Mouse (Mus musculus): ENCODE measurements around the gene Wfdc1.

Wfdc1 gene

DNA sequence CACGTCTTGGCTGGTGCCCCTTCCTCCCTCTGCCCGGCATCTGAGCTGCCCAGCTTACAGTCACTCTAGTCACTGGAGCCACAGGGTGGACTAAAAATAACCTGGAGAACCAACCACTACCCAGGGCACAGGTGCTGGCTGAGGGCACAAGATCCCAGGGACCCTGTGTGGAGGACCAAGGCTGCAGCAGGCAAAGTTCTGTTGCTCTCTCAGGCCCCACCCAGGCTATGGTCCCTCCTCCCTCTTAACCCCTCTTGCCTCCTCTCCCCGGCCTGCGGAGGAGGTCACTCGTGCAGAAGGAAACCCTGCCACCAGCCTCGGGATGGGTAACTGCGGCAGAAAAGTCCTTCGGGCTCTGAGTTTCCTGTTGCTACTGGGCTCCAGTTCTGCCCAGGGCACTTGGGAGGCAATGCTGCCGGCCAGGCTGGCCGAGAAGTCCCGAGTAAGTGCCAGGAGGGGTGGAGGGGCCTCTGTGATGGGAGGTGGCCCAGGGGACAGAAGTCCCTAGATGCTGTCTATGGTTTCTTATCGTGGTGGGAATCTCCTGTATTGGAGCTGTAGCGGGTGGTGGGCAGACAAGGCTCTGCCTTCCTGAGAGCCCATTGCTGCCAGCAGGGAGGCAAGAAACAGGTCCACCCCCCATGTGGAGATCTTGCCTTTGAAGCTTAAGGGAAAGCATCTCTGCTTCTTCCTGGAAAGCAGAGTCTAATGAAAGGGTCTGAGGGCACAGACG lies at the start of gene Wfdc1:
TSS of gene Wfdc1 (plus strand) at position 147 of the 733 bp plus-strand sequence.
- peak; percentile 46 for DNase-seq

DNA sequence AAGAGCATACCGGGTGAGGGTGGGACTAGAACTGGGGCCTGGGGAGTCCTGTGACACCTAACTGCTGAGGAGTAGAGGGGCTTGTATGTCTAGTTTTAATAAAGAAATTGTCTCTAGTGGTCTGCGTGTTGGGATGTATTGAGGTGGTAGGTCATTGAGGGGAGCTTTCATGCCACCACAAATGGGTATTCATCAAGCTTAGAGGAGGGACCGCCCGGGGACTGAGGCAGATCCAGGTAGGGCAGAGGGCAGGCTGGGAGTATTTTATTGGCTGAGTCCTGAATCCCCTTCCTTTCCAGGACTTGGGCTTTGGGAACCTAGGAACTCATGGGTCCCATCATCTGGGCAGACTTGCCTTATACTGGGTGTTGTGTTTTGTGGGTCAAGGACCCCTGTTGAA lies 49.4 kb upstream of the Wfdc1 start:
- no peak for DNase-seq

GRCm38 (mm10) chr8:119617586-119617985 lies 48.6 kb upstream of the Wfdc1 start:
- no peak for DNase-seq

GRCm38 (mm10) chr8:119618887-119619286 lies 47.3 kb upstream of the Wfdc1 start:
- no peak for DNase-seq

- no peak for DNase-seq
Observed at GRCm38 (mm10) chr8:119620116-119620840, 45.9 kb upstream of the Wfdc1 start.

- DNase-seq: no peak
Observed at GRCm38 (mm10) chr8:119620848-119621465, 45.2 kb upstream of the Wfdc1 start.

GRCm38 (mm10) chr8:119622555-119622954 lies 43.6 kb upstream of the Wfdc1 start:
- DNase-seq: no peak

DNA sequence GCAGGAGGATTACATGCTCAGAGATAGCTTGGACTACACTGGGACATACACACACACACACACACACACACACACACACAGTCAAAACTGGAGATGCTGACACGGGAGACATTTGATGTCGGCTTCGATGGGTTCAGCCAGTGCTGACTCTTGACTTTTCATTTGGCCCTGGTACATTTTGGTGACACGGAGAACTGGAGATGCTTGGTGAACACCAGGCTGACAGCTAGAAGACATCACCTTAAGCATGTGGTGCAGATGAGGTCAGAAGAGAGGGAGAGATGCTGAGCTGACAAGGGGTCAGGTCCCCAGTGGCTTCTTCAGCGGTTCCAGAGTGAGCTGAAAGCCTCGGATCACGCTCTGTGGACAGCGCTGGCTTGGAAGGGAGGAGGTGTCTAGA lies 43.1 kb upstream of the Wfdc1 start:
- no peak for DNase-seq

DNA sequence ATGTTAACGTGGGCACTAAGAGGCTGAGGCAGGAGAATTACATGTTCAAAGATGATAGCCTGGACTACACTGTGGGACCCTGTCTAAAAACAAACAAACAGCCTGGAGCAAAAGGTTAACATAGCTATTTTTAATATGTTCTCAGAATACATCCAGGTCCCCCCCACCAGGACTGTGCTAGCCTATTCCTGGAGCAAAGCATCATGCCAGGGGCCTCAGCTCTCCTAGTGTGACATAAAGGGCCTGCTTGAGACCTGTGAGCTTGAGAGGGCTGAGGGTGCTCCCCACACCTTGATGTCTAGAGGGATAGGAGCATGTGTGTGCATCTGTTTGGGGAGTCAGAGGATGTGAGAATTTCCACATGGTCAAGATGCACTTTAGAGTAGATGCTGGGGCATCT lies 42.4 kb upstream of the Wfdc1 start:
- DNase-seq: no peak

DNA sequence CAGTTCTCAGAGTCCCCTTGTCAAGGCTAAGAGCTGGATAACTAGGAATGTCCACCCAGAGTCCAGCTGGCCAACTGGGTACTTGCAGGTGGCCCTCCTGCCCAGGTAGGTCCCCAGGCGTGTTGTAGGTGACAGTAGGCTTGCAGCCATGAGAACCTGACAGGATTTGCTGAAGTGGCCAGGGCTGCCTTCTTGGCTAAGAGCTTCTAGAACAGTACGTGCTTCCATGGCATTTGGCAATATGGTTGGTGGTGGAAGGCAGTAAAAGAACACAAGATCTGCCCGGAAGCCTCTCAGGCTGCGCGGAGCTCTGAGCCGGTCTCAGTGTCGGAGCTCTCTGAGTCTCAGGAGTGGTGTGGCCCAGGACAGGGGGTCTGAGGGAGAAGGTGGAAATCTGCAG lies 41.2 kb upstream of the Wfdc1 start:
- DNase-seq: no peak

GRCm38 (mm10) chr8:119625788-119626187 lies 40.4 kb upstream of the Wfdc1 start:
- DNase-seq: no peak

DNA sequence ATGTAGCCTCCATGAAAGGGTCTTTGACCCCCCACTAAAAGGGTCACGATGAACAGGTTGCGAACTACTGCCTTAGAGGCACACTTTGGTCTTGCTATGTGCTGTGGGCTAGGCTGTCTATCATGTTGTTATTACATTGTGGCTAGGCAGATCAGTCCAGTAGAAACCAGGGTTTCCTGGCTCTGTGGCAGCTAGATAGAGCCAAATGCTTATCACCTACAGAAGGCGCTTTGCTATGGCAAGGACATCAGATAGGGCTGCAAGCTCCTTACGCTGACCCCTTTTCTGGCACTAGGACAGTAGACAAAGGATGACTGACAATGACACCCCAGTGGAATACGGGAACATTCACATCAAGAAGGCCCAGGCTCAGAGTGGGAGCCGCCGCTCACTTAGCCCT lies 39.0 kb upstream of the Wfdc1 start:
- DNase-seq: no peak

- no peak for DNase-seq
Observed at GRCm38 (mm10) chr8:119627613-119628359, 38.4 kb upstream of the Wfdc1 start.

DNA sequence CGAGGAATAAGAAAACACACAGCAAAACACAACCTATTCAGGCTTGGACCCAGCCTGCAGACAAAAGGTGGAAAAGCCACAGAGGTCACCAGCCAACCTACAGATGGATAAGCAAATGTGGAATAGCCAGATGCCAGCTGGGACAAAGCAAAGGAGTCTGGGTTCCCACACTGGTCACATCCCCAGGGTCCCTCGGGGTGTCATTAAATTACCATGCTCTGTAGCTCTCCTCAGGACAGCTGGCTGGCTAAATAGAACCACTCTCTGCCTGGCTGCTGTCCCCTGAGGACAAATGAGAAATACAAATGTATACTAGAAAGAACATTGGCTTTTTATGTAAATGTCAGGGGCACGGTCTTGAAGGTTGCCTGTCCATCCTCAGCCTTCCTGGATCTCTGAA lies 35.3 kb upstream of the Wfdc1 start:
- no peak for DNase-seq

DNA sequence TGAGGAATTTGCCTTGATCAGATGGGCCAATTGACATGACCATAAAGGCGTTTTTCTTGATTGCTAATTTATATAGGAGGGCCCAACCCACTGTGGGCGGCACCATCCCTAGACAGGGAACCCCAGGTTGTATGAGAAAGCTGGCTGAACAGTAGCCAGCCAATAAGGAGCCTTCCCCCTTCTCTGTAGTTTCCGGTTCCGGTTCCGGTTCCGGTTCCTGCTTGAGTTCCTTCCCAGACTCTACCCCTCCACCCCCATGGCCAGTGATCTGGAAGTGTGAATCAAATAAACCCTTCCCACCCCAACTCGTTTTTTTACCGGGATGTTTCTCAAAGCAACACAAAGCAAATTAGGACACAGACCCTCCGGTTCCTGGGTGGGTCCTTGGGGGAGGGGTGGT lies 33.9 kb upstream of the Wfdc1 start:
- DNase-seq: no peak

DNA sequence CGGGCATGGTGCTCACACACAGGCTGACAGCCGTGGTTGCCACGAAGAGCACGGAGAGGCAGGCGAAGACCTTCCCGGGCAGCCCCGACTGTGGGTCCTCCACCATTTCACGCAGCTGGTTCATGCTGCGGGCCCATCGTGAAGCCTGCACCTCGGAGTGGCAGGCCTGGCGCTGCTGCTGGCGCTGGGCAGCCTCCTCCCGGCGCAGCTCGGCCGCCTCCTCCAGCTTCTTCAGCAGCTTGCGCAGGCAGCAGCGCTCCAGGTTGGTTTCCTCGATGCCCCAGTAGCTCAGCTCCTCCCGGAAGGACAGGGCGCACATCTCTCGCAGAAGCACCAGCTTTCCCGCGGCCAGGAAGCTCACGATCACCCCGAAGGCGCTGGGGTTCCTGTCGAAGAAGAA lies 33.3 kb upstream of the Wfdc1 start:
- DNase-seq: no peak

DNA sequence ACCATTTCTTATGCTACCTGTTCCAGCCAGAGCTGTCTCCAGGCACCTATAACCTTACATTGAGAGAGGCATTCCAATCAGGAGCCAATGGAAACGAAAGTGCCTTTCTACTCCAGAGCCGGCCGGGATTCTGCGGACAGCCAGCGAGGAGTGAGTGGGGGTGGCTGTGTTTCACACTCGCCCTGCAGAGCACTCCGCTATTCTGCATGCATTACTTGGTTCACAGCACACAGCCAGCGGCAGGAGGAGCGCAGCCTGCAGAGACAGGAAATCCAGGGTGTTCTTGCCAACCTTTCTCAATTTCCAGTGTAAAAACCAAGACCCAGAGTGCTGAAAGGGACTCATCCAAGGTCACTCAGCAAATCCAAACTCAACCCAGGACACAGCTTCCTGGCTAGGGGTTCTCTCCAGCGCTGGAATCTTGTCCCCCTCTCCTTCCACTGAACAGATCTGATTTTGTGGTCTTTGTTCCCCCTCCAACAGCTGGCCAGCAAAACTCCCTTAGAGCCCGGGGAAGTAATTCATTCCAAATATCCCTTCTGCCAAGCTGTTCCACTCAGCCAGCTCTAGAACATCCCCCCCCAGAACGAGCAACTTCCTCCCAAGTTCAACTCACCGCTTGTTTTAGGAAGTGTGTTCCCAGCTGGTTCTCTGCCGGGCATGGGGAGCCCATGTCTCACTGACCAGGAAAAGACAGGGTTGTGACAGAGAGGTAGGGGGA lies 31.4 kb upstream of the Wfdc1 start:
- peak; percentile 12 for DNase-seq

- DNase-seq: peak; percentile 16
Observed at GRCm38 (mm10) chr8:119635378-119635777, 30.8 kb upstream of the Wfdc1 start, which contains the start of gene Kcng4. TSS of gene Kcng4 (minus strand) at chr8:119635680.

- no peak for DNase-seq
Observed at GRCm38 (mm10) chr8:119635958-119636357, 30.2 kb upstream of the Wfdc1 start.

DNA sequence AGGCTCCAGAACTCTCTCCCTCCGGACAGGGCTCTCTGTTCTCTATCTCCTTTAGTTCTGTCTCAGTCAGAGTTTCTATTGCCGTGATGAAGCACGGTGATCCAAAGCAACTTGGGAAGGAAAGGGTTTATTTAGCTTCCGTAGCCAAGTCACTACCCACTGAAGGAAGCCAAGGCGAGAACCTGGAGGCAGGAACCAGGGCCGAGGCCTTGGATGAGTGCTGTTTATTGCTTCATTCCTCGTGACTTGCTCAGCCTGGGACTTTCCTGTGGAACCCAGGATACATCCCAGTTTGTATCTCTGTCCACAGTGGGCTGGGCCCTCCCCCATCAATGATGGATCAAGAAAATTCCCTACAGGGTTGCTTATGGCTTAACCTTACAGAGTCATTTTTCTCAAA lies 29.4 kb upstream of the Wfdc1 start:
- DNase-seq: no peak

- DNase-seq: no peak
Observed at GRCm38 (mm10) chr8:119637381-119637780, 28.8 kb upstream of the Wfdc1 start.

- DNase-seq: no peak
Observed at GRCm38 (mm10) chr8:119638261-119638660, 27.9 kb upstream of the Wfdc1 start.

DNA sequence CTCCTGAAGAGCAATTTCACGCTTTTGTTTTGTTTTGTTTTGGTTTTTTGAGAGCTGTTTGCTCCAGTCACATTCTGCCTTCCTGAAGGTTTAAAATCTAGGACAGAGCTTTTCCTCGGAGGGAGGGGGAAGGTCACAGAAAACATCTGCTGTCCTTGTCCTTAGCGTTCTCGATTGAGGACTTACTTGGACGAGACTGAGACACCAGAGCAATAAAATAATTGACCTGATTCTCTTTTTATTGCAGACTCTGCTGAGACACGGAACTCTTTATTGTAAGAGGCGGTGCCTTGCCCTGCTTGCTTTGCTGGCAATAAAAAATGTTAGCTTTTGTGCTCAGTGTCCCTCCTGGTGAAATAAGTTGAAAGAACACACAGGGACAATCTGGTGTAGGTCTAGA lies 26.4 kb upstream of the Wfdc1 start:
- DNase-seq: no peak
